Mouse (Mus musculus): ENCODE results near the gene Fam196a.

Fam196a gene

GRCm38 (mm10) chr7:134842751-134843150 lies 95.5 kb downstream of the Fam196a start:
- DNase-seq (ENCODE audit: extremely low read depth, low read depth, low spot score) = no peak

- DNase-seq (ENCODE audit: extremely low read depth, low read depth, low spot score) = no peak
These were observed 98.2 kb downstream of the Fam196a start for GRCm38 (mm10) chr7:134840066-134840465.

Measured in fat pad, adult 2 months (tissue).